Mouse (Mus musculus): ENCODE measurements at regions not wholly inside any gene's neighbourhood (a gene's known extent, or its start where the extent isn't known, plus 50 kb on each side); places are given as distances from the start of the nearest gene placed in this dataset.

GRCm38 (mm10) chr11:71440392-71440791 is 209.9 kb upstream of the Nlrp1b start:
- peak; percentile 11; the same call in 1 of the 2 replicates for ATAC-seq (ENCODE audit: low FRiP score, low read depth)
- Histone ChIP-seq H3K9me3 (no peaks in the 10 kb centered on the region), H3K27me3 (replicated peaks) (no peaks in the 10 kb centered on the region), H3K27ac (peak overlapping the region; percentile 26; the same call in 1 of the 2 replicates), H3K4me2 (replicated peaks) (peak overlapping the region; percentile 53), H3K4me3 (no peak overlapping the region), H3K4me1 (peaks cover 22% of the 10 kb centered on the region), H3K36me3 (no peaks in the 10 kb centered on the region), H3K9ac (no peak overlapping the region)
- WGBS: 60% methylated on average over 10 of the region's 10 CpGs

GRCm38 (mm10) chr11:71444056-71444455 is 213.5 kb upstream of the Nlrp1b start:
- Histone ChIP-seq H3K9ac (no peak overlapping the region), H3K4me3 (no peak overlapping the region), H3K27me3 (replicated peaks) (no peaks in the 10 kb centered on the region), H3K36me3 (no peaks in the 10 kb centered on the region), H3K4me1 (peaks cover 22% of the 10 kb centered on the region), H3K27ac (no peak overlapping the region), H3K4me2 (replicated peaks) (no peak overlapping the region), H3K9me3 (no peaks in the 10 kb centered on the region)
- ATAC-seq (ENCODE audit: low FRiP score, low read depth): no peak
- 50% methylated on average over 6 of the region's 6 CpGs for WGBS

- Histone ChIP-seq H3K9me3 (no peaks in the 10 kb centered on the region), H3K36me3 (no peaks in the 10 kb centered on the region), H3K9ac (no peak overlapping the region), H3K27ac (no peak overlapping the region), H3K4me3 (no peak overlapping the region), H3K4me1 (peaks cover 4% of the 10 kb centered on the region), H3K27me3 (replicated peaks) (no peaks in the 10 kb centered on the region), H3K4me2 (replicated peaks) (no peak overlapping the region)
- ATAC-seq (ENCODE audit: low FRiP score, low read depth): no peak
- WGBS: 64% methylated on average over 5 of the region's 5 CpGs
These were observed 216.1 kb upstream of the Nlrp1b start for GRCm38 (mm10) chr11:71446641-71447040.

GRCm38 (mm10) chr11:71447841-71448745 is 217.6 kb upstream of the Nlrp1b start:
- Histone ChIP-seq H3K27ac (no peak overlapping the region), H3K36me3 (no peaks in the 10 kb centered on the region), H3K4me2 (replicated peaks) (no peak overlapping the region), H3K9ac (no peak overlapping the region), H3K9me3 (no peaks in the 10 kb centered on the region), H3K4me3 (no peak overlapping the region), H3K27me3 (replicated peaks) (no peaks in the 10 kb centered on the region), H3K4me1 (peaks cover 4% of the 10 kb centered on the region)
- WGBS: 61% methylated on average over 10 of the region's 10 CpGs
- no peak for ATAC-seq (ENCODE audit: low FRiP score, low read depth)

- H3K4me2 ChIP-seq (replicated peaks): no peak overlapping the region
- H3K4me3 ChIP-seq: no peak overlapping the region
- H3K27ac ChIP-seq: no peak overlapping the region
- no peaks in the 10 kb centered on the region for H3K27me3 ChIP-seq (replicated peaks)
- no peaks in the 10 kb centered on the region for H3K36me3 ChIP-seq
- H3K4me1 ChIP-seq: no peaks in the 10 kb centered on the region
- no peak for ATAC-seq (ENCODE audit: low FRiP score, low read depth)
- 77% methylated on average over 3 of the region's 3 CpGs for WGBS
- no peaks in the 10 kb centered on the region for H3K9me3 ChIP-seq
- no peak overlapping the region for H3K9ac ChIP-seq
These were observed 249.6 kb upstream of the Nlrp1b start for GRCm38 (mm10) chr11:71480094-71480493.

- no peak overlapping the region for H3K9ac ChIP-seq
- H3K4me3 ChIP-seq: no peak overlapping the region
- peak; percentile 92 for ATAC-seq (ENCODE audit: low FRiP score, low read depth)
- 11% methylated on average over 5 of the region's 5 CpGs for WGBS
- peaks cover 22% of the 10 kb centered on the region for H3K4me1 ChIP-seq
- H3K27me3 ChIP-seq (replicated peaks): no peaks in the 10 kb centered on the region
- no peaks in the 10 kb centered on the region for H3K9me3 ChIP-seq
- peak overlapping the region; percentile 22; the same call in 1 of the 2 replicates for H3K4me2 ChIP-seq (replicated peaks)
- H3K27ac ChIP-seq: 0 out of 2 replicates have a peak overlapping the region, but pooled peaks have one; percentile 32
- H3K36me3 ChIP-seq: no peaks in the 10 kb centered on the region
These were observed 251.9 kb upstream of the Wscd1 start for GRCm38 (mm10) chr11:71497863-71498262.

- no peak overlapping the region for H3K27ac ChIP-seq
- no peak overlapping the region for H3K9ac ChIP-seq
- H3K4me3 ChIP-seq: no peak overlapping the region
- 61% methylated on average over 3 of the region's 3 CpGs for WGBS
- peak overlapping the region; percentile 22; the same call in 1 of the 2 replicates for H3K4me2 ChIP-seq (replicated peaks)
- ATAC-seq (ENCODE audit: low FRiP score, low read depth): peak; percentile 35; the same call in 1 of the 2 replicates
- no peaks in the 10 kb centered on the region for H3K27me3 ChIP-seq (replicated peaks)
- no peaks in the 10 kb centered on the region for H3K9me3 ChIP-seq
- H3K4me1 ChIP-seq: peaks cover 22% of the 10 kb centered on the region
- H3K36me3 ChIP-seq: no peaks in the 10 kb centered on the region
These were observed 251.4 kb upstream of the Wscd1 start for GRCm38 (mm10) chr11:71498299-71498698.

GRCm38 (mm10) chr11:71502156-71502555 is 247.6 kb upstream of the Wscd1 start:
- Histone ChIP-seq H3K4me1 (peaks cover 18% of the 10 kb centered on the region), H3K9me3 (no peaks in the 10 kb centered on the region), H3K9ac (no peak overlapping the region), H3K27me3 (replicated peaks) (no peaks in the 10 kb centered on the region), H3K27ac (no peak overlapping the region), H3K36me3 (no peaks in the 10 kb centered on the region), H3K4me2 (replicated peaks) (no peak overlapping the region), H3K4me3 (no peak overlapping the region)
- no peak for ATAC-seq (ENCODE audit: low FRiP score, low read depth)
- WGBS: 77% methylated on average over 3 of the region's 3 CpGs

- ATAC-seq (ENCODE audit: low FRiP score, low read depth): no peak
- no peaks in the 10 kb centered on the region for H3K27me3 ChIP-seq (replicated peaks)
These were observed 237.3 kb upstream of the Wscd1 start for GRCm38 (mm10) chr11:71512271-71513066.

GRCm38 (mm10) chr11:71513067-71513350 is 236.7 kb upstream of the Wscd1 start:
- ATAC-seq (ENCODE audit: low FRiP score, low read depth): no peak
- no peak overlapping the region for H3K9ac ChIP-seq
- no peak overlapping the region for H3K4me3 ChIP-seq
- peaks cover 10% of the 10 kb centered on the region for H3K4me1 ChIP-seq
- no peaks in the 10 kb centered on the region for H3K27me3 ChIP-seq (replicated peaks)
- H3K27ac ChIP-seq: no peak overlapping the region
- WGBS: 61% methylated on average over 3 of the region's 3 CpGs
- H3K9me3 ChIP-seq: no peaks in the 10 kb centered on the region
- no peak overlapping the region for H3K4me2 ChIP-seq (replicated peaks)
- H3K36me3 ChIP-seq: no peaks in the 10 kb centered on the region

More at GRCm38 (mm10) chr11:71512271-71513066, 237.3 kb upstream of the Wscd1 start:
- Histone ChIP-seq H3K36me3 (no peaks in the 10 kb centered on the region), H3K27ac (no peak overlapping the region), H3K4me3 (no peak overlapping the region), H3K4me1 (peaks cover 9% of the 10 kb centered on the region), H3K9me3 (no peaks in the 10 kb centered on the region), H3K4me2 (replicated peaks) (no peak overlapping the region), H3K9ac (no peak overlapping the region)
- 72% methylated on average over 15 of the region's 15 CpGs for WGBS

- H3K9me3 ChIP-seq: no peaks in the 10 kb centered on the region
- 42% methylated on average over 6 of the region's 6 CpGs for WGBS
- no peak overlapping the region for H3K9ac ChIP-seq
- no peak for ATAC-seq (ENCODE audit: low FRiP score, low read depth)
- H3K4me2 ChIP-seq (replicated peaks): no peak overlapping the region
- no peak overlapping the region for H3K27ac ChIP-seq
- H3K27me3 ChIP-seq (replicated peaks): no peaks in the 10 kb centered on the region
- H3K36me3 ChIP-seq: no peaks in the 10 kb centered on the region
- H3K4me1 ChIP-seq: peaks cover 10% of the 10 kb centered on the region
- H3K4me3 ChIP-seq: no peak overlapping the region
These were observed 234.5 kb upstream of the Wscd1 start for GRCm38 (mm10) chr11:71515264-71515663.

- Histone ChIP-seq H3K4me3 (no peak overlapping the region), H3K27me3 (replicated peaks) (no peaks in the 10 kb centered on the region), H3K36me3 (no peaks in the 10 kb centered on the region), H3K27ac (no peak overlapping the region), H3K9ac (no peak overlapping the region), H3K4me1 (peaks cover 10% of the 10 kb centered on the region), H3K4me2 (replicated peaks) (no peak overlapping the region), H3K9me3 (no peaks in the 10 kb centered on the region)
- no peak for ATAC-seq (ENCODE audit: low FRiP score, low read depth)
- WGBS: 16% methylated on average over 5 of the region's 5 CpGs
These were observed 232.3 kb upstream of the Wscd1 start for GRCm38 (mm10) chr11:71517377-71517776.

Data from neural tube, embryonic 12.5 days (tissue).